Mouse (Mus musculus): Measurements from ENCODE around the gene Sbpl. TPM values are rescaled to one million over a fixed set of nuclear protein-coding genes. Genes with fewer than 3 reads are reported as not detected.

Sbpl gene
- not detected for total RNA-seq (2023)

GRCm38 (mm10) chr17:23955174-23955573 lies at the start of gene Sbpl:
Gene Sbpl, minus strand, starts transcription at chr17:23955274.

DNA sequence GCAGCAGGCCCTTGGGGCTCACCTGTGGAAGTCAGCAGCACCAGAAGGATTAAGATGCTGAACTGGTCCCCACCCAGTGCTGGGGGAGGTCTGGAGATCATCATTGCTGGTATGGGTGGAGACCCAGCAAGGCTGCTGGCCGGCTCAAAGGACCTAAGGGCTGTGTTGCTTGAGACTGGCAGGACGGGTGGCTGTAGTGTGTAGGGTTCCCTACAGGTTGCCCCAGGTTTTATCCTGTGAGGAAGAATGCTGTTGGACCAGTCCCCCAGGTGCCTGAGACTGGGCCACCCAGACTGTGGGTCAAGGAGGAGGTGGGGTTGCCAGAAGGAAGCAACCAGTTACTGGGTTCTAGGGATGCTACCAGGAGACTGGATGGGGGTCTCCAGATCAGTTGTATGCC lies 42.8 kb upstream of the Sbpl start, which contains the start of gene Prss22:
Gene Prss22 (minus strand): TSS at position 200 of the 400 bp plus-strand sequence.

GRCm38 (mm10) chr17:23980297-23980909 lies 25.3 kb upstream of the Sbpl start, which contains the start of gene Prss30:
Gene Prss30, minus strand, starts transcription at chr17:23980566.

DNA sequence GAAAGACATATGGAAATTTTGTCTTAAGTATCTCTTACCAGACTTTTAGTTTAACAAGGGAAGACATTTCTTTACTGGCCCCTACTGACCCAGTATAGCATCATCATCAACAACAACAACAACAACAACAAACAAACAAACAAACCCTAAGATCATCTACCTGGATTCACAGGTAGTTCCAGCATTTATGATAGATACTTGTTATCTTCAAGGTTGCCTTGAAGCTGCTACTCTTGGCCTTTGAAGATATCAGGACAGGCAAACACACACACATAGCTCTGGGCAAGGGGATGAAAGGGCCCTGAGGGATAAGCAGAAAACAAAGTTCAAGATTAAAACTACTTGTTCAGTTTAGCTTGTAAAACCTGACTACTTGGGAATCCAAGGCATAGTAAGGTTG lies 13.7 kb downstream of the Sbpl start, which contains the start of gene Sbp:
Gene Sbp (plus strand): TSS at position 301 of the 400 bp plus-strand sequence.

DNA sequence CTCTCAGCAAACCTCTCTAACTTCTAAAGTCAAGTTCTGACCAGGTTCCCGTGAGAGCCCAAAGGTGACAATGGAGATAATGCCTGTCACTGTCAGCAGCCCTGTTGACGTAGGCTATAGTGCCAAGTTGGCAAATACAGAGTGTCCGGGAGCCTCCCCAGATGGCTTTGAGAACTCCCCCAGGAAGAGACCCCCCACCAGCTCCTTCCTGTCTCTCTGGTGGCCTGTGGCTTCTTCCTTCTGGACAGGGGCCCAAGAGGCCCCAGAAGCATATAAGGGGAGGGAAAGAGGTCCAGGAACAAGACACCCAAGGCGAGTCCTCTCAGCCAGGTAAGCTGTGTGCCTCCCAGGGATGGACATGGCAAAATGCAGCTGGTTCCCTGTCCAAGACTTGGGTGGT lies 37.9 kb downstream of the Sbpl start, which contains the start of gene Dcpp3:
Gene Dcpp3 (plus strand): TSS at position 301 of the 400 bp plus-strand sequence.

Other genes with a start within 250 kb of the Sbpl start
- gene 1520401A03Rik, start 232.5 kb downstream of the Sbpl start, total RNA-seq (2023) = not detected
- 10 to 100 TPM; 32.9 to 38.9 TPM for gene Pkmyt1, start 228.9 kb downstream of the Sbpl start, total RNA-seq (2023)
- gene Paqr4, start 214.4 kb downstream of the Sbpl start, total RNA-seq (2023) = 1 to 10 TPM in 1 of 2 experiments, under 1 TPM in 1; 0.20 to 1.0 TPM
- gene Kremen2, start 209.4 kb downstream of the Sbpl start, total RNA-seq (2023) = not detected
- gene Flywch1, start 183.7 kb downstream of the Sbpl start, total RNA-seq (2023) = 10 to 100 TPM; 24.9 to 32.8 TPM
- gene Flywch2, start 169.2 kb downstream of the Sbpl start, total RNA-seq (2023) = not detected
- 1,000 to 10,000 TPM; 1,310 to 1,340 TPM for gene Srrm2, start 164.7 kb downstream of the Sbpl start, total RNA-seq (2023)
- gene Elob, start 126.1 kb downstream of the Sbpl start, total RNA-seq (2023) = 100 to 1,000 TPM; 164 to 171 TPM
- gene Prss33, start 119.2 kb downstream of the Sbpl start, total RNA-seq (2023) = not detected
- not detected for gene Prss32, start 111.4 kb downstream of the Sbpl start, total RNA-seq (2023)
- gene Prss41, start 111.1 kb downstream of the Sbpl start, total RNA-seq (2023) = under 1 TPM in 1 of 2 experiments, not detected in 1; 0.41 TPM
- not detected for gene Prss21, start 87.2 kb downstream of the Sbpl start, total RNA-seq (2023)
- gene Dcpp1, start 74.4 kb downstream of the Sbpl start, total RNA-seq (2023) = not detected
- gene Dcpp2, start 74.4 kb downstream of the Sbpl start, total RNA-seq (2023) = not detected
- not detected for gene Dcpp3, start 37.8 kb downstream of the Sbpl start, total RNA-seq (2023)
- not detected for gene Sbp, start 13.6 kb downstream of the Sbpl start, total RNA-seq (2023)
- not detected for gene Prss30, start 25.3 kb upstream of the Sbpl start, total RNA-seq (2023)
- not detected for gene Prss22, start 42.8 kb upstream of the Sbpl start, total RNA-seq (2023)
- not detected for gene Prss27, start 82.9 kb upstream of the Sbpl start, total RNA-seq (2023)
- gene Kctd5, start 118.2 kb upstream of the Sbpl start, total RNA-seq (2023) = 10 to 100 TPM; 34.4 to 38.7 TPM
- 10 to 100 TPM; 67.8 to 80.7 TPM for gene Pdpk1, start 195.7 kb upstream of the Sbpl start, total RNA-seq (2023)
- gene Amdhd2, start 208.5 kb upstream of the Sbpl start, total RNA-seq (2023) = 10 to 100 TPM; 34.6 to 44.6 TPM
- gene Atp6v0c, start 214.4 kb upstream of the Sbpl start, total RNA-seq (2023) = 100 to 1,000 TPM; 187 to 216 TPM